Mouse (Mus musculus) heart, postnatal 4 days (tissue): ENCODE measurements around the gene Amigo3. TPM values are rescaled to one million over a fixed set of nuclear protein-coding genes. Genes with fewer than 3 reads are reported as not detected.
"Not testable (repeated sequence)": the region's sequence is repeated elsewhere in the genome, so short reads cannot be mapped to it uniquely, and the experiment has no call there.

ENCODE experiments used
- DNase-seq: peaks from one replicate; pipeline ENCODE4 v3.0.0; 2021
- total RNA-seq, 2 experiments: library from RNA; stranded (reverse); gene quantifications; 2 replicates each; pipeline ENCODE4 v1.2.3; 2021

Gene Amigo3
- total RNA-seq = 1 to 10 TPM; 2.3 to 2.6 TPM

- peak; percentile 99 for DNase-seq
These were observed at the start of gene Amigo3 for GRCm38 (mm10) chr9:108052885-108053664. Gene Amigo3 (plus strand): TSS chr9:108053159.

GRCm38 (mm10) chr9:108003531-108003890 lies 49.4 kb upstream of the Amigo3 start:
- no peak for DNase-seq

GRCm38 (mm10) chr9:108008041-108008440 lies 44.9 kb upstream of the Amigo3 start:
- no peak for DNase-seq

- DNase-seq = no peak
These were observed 42.6 kb upstream of the Amigo3 start for GRCm38 (mm10) chr9:108010385-108010784.

- DNase-seq = not testable (repeated sequence)
These were observed 39.4 kb upstream of the Amigo3 start for GRCm38 (mm10) chr9:108013577-108013976.

- no peak for DNase-seq
These were observed 35.8 kb upstream of the Amigo3 start for GRCm38 (mm10) chr9:108017127-108017526.

- no peak for DNase-seq
These were observed 32.2 kb upstream of the Amigo3 start for GRCm38 (mm10) chr9:108020741-108021140.

- no peak for DNase-seq
These were observed 29.7 kb upstream of the Amigo3 start for GRCm38 (mm10) chr9:108023216-108023615.

GRCm38 (mm10) chr9:108026584-108026983 lies 26.4 kb upstream of the Amigo3 start:
- DNase-seq = no peak

GRCm38 (mm10) chr9:108027867-108028266 lies 25.1 kb upstream of the Amigo3 start:
- DNase-seq = no peak

GRCm38 (mm10) chr9:108032126-108032525 lies 20.8 kb upstream of the Amigo3 start:
- no peak for DNase-seq

GRCm38 (mm10) chr9:108035331-108036156 lies 17.4 kb upstream of the Amigo3 start:
- no peak for DNase-seq

GRCm38 (mm10) chr9:108044751-108045492 lies 8.0 kb upstream of the Amigo3 start:
- DNase-seq = no peak

GRCm38 (mm10) chr9:108046582-108046981 lies 6.4 kb upstream of the Amigo3 start:
- no peak for DNase-seq

- DNase-seq = no peak
These were observed 5.1 kb upstream of the Amigo3 start for GRCm38 (mm10) chr9:108047601-108048565.

GRCm38 (mm10) chr9:108048566-108048955 lies 4.4 kb upstream of the Amigo3 start:
- DNase-seq = no peak

GRCm38 (mm10) chr9:108049016-108049455 lies 3.9 kb upstream of the Amigo3 start, which contains the start of gene Gmppb:
Gene Gmppb (plus strand): TSS chr9:108049242.
- DNase-seq = peak; percentile 97

GRCm38 (mm10) chr9:108049561-108050251 lies 3.3 kb upstream of the Amigo3 start:
- DNase-seq = no peak

- DNase-seq = no peak
These were observed 1.6 kb upstream of the Amigo3 start for GRCm38 (mm10) chr9:108051184-108051930.

GRCm38 (mm10) chr9:108051931-108052220 lies 1.1 kb upstream of the Amigo3 start:
- no peak for DNase-seq
